Mouse (Mus musculus): ENCODE data around the gene Bcar1. TPM values are rescaled to one million over a fixed set of nuclear protein-coding genes. Genes with fewer than 3 reads are reported as not detected.
A peak's percentile ranks its signal among the peaks of the same experiment; 100 is the strongest.

Bcar1 gene
- polyA plus RNA-seq, 1 experiment from 2014 or later: 39.7 TPM

DNA sequence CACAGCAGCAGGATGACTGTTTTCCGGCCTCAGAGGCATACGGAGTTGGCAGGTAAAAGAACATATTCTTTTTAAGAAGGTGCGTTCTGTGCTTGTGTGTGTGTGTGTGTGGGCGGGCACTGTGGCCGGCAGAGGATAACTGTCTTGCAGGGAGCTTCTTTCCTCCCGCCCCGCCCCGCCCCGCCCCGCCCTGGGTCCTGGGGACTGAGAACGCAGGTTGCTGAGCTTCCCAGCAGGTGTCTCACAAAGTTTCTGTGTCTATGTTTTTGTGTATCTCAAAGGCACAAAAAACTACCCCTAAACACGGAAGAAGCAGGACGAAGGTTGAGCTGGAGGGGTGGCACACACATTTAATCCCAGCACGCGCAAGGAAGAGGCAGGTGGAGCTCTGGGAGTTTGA is 25.7 kb upstream of the Bcar1 start:
- no peaks in the 10 kb centered on the region for H3K27me3 ChIP-seq (replicated peaks)
- H3K4me2 ChIP-seq: no peak overlapping the region
- H3K4me1 ChIP-seq: peaks cover 7% of the 10 kb centered on the region; the same call in 1 of the 2 replicates
- whole genome bisulfite sequencing: 68% methylated on average over 15 of the region's 15 CpGs
- no peak overlapping the region for H3K9ac ChIP-seq
- H3K4me3 ChIP-seq (replicated peaks): no peak overlapping the region
- no peak for ATAC-seq (ENCODE audit: insufficient read depth, low FRiP score, low read depth)
- peaks cover 6% of the 10 kb centered on the region for H3K36me3 ChIP-seq
- H3K27ac ChIP-seq: peak overlapping the region; percentile 26; the same call in 1 of the 2 replicates
- H3K9me3 ChIP-seq: no peaks in the 10 kb centered on the region

DNA sequence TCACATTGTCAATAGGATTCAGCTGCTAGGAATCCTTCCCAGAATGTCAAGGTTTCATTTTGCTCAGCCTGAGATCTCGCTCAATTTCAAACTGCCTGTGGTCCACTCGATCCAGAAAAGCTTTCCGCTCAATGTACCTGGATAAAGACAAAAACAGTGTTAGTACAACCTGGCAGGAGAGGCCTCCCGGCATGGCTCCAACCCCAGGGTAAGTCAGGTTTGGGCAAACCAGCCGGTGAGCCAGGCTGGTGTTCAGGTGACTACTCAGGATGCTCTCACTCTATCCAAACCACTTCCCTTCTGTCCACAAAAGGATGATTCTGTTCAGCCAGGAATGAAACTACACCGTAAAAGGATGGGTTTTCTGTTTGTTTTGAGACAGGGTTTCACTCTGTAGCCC is 25.0 kb upstream of the Bcar1 start:
- Histone ChIP-seq H3K36me3 (peaks cover 6% of the 10 kb centered on the region), H3K9ac (no peak overlapping the region), H3K27ac (no peak overlapping the region), H3K4me1 (peaks cover 7% of the 10 kb centered on the region; the same call in 1 of the 2 replicates), H3K4me3 (replicated peaks) (no peak overlapping the region), H3K9me3 (no peaks in the 10 kb centered on the region), H3K27me3 (replicated peaks) (no peaks in the 10 kb centered on the region), H3K4me2 (no peak overlapping the region)
- ATAC-seq (ENCODE audit: insufficient read depth, low FRiP score, low read depth): no peak
- WGBS: 85% methylated on average over 6 of the region's 6 CpGs

DNA sequence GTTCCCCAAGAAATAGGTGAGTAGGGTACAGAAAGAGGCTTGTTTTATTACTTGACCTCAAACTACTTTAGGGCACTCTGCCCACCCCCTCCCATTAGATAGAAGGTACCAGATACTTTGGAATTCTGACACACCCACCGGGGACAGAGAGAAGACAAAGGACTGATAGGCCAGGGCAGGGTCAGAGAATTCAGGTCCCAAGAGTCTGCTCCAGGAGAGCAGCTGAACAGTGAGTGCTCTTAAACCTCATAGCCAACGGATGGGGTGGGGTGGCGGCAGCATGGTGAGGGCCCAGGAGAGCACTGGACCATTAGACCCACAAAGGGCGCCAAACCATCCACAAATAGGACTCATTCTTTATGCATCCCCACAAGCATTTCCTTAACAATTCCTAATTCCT is 22.0 kb upstream of the Bcar1 start:
- H3K4me2 ChIP-seq: no peak overlapping the region
- H3K4me1 ChIP-seq: peaks cover 7% of the 10 kb centered on the region; the same call in 1 of the 2 replicates
- no peaks in the 10 kb centered on the region for H3K9me3 ChIP-seq
- H3K36me3 ChIP-seq: peaks cover 6% of the 10 kb centered on the region
- H3K9ac ChIP-seq: no peak overlapping the region
- 80% methylated on average over 4 of the region's 4 CpGs for WGBS
- ATAC-seq (ENCODE audit: insufficient read depth, low FRiP score, low read depth): no peak
- H3K27ac ChIP-seq: no peak overlapping the region
- no peak overlapping the region for H3K4me3 ChIP-seq (replicated peaks)
- H3K27me3 ChIP-seq (replicated peaks): no peaks in the 10 kb centered on the region

- 90% methylated on average over 9 of the region's 9 CpGs for WGBS
- Histone ChIP-seq H3K27ac (no peak overlapping the region), H3K4me2 (no peak overlapping the region), H3K9me3 (no peaks in the 10 kb centered on the region), H3K4me1 (peaks cover 7% of the 10 kb centered on the region; the same call in 1 of the 2 replicates), H3K27me3 (replicated peaks) (no peaks in the 10 kb centered on the region), H3K36me3 (peaks cover 6% of the 10 kb centered on the region), H3K9ac (no peak overlapping the region), H3K4me3 (replicated peaks) (no peak overlapping the region)
- ATAC-seq (ENCODE audit: insufficient read depth, low FRiP score, low read depth): no peak
These were observed 21.5 kb upstream of the Bcar1 start for GRCm38 (mm10) chr8:111765096-111765495.

- H3K27me3 ChIP-seq (replicated peaks): no peaks in the 10 kb centered on the region
- peaks cover 3% of the 10 kb centered on the region; the same call in 1 of the 2 replicates for H3K36me3 ChIP-seq
- H3K27ac ChIP-seq: no peak overlapping the region
- H3K4me3 ChIP-seq (replicated peaks): no peak overlapping the region
- 79% methylated on average over 13 of the region's 13 CpGs for WGBS
- no peak overlapping the region for H3K4me2 ChIP-seq
- no peaks in the 10 kb centered on the region for H3K4me1 ChIP-seq
- ATAC-seq (ENCODE audit: insufficient read depth, low FRiP score, low read depth): no peak
- no peaks in the 10 kb centered on the region for H3K9me3 ChIP-seq
- no peak overlapping the region for H3K9ac ChIP-seq
These were observed 17.1 kb upstream of the Bcar1 start for GRCm38 (mm10) chr8:111760708-111761107.

GRCm38 (mm10) chr8:111758817-111759216 is 15.2 kb upstream of the Bcar1 start:
- Histone ChIP-seq H3K9ac (no peak overlapping the region), H3K4me1 (peaks cover 5% of the 10 kb centered on the region; the same call in 1 of the 2 replicates), H3K9me3 (no peaks in the 10 kb centered on the region), H3K27me3 (replicated peaks) (no peaks in the 10 kb centered on the region), H3K4me3 (replicated peaks) (no peak overlapping the region), H3K27ac (no peak overlapping the region), H3K36me3 (no peaks in the 10 kb centered on the region), H3K4me2 (no peak overlapping the region)
- ATAC-seq (ENCODE audit: insufficient read depth, low FRiP score, low read depth): no peak
- 84% methylated on average over 5 of the region's 5 CpGs for WGBS

DNA sequence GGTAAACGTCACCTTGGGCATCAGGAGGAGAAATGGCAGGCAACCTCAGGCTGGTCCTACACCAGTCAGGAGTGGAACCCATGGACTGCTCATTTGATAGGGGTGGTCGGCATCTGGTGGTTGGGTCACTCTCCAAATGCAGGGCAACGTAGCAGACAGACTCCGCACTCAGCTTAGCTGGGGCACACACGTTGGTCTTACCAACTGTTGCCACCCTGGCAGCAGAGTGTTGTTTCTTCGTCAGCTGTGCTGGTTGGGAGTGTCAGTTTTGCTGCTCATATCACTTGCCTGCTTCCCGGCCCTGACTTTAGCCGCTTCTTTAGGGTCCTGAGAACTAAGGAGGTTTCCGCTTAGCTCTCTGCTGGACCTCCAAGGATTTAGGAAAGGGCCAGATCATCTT is 14.0 kb upstream of the Bcar1 start:
- Histone ChIP-seq H3K9ac (no peak overlapping the region), H3K36me3 (no peaks in the 10 kb centered on the region), H3K9me3 (no peaks in the 10 kb centered on the region), H3K4me2 (no peak overlapping the region), H3K27me3 (replicated peaks) (no peaks in the 10 kb centered on the region), H3K4me1 (peaks cover 5% of the 10 kb centered on the region; the same call in 1 of the 2 replicates), H3K4me3 (replicated peaks) (no peak overlapping the region), H3K27ac (no peak overlapping the region)
- no peak for ATAC-seq (ENCODE audit: insufficient read depth, low FRiP score, low read depth)
- 89% methylated on average over 9 of the region's 9 CpGs for WGBS

GRCm38 (mm10) chr8:111754736-111755135 is 11.1 kb upstream of the Bcar1 start:
- Histone ChIP-seq H3K4me3 (replicated peaks) (no peak overlapping the region), H3K9ac (no peak overlapping the region), H3K4me2 (no peak overlapping the region), H3K27me3 (replicated peaks) (no peaks in the 10 kb centered on the region), H3K9me3 (no peaks in the 10 kb centered on the region), H3K27ac (no peak overlapping the region), H3K4me1 (peaks cover 5% of the 10 kb centered on the region; the same call in 1 of the 2 replicates), H3K36me3 (no peaks in the 10 kb centered on the region)
- ATAC-seq (ENCODE audit: insufficient read depth, low FRiP score, low read depth): no peak
- WGBS: 81% methylated on average over 6 of the region's 6 CpGs

DNA sequence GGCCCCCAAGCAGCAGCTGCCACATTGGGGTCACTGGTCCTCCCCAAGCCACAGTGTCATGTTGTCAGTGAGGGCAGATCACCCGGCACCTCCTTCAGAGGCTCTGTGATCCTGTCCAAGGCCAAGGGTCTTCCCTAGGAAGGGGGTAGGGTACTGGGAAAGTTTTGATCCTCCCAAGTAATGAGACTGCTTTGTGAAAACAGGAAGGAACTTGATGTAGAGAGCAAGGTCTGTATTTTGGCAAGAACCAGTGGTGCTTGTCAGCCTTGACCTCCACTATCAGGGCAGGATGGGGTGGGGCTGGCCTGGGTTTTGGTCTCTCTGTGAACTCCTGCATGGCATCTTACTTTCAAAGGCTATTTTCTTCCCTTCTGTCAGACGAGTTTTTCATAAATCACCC is 10.5 kb upstream of the Bcar1 start:
- no peaks in the 10 kb centered on the region for H3K36me3 ChIP-seq
- WGBS: 41% methylated on average over 2 of the region's 2 CpGs
- H3K9ac ChIP-seq: no peak overlapping the region
- ATAC-seq (ENCODE audit: insufficient read depth, low FRiP score, low read depth): no peak
- H3K4me2 ChIP-seq: no peak overlapping the region
- H3K27me3 ChIP-seq (replicated peaks): no peaks in the 10 kb centered on the region
- no peak overlapping the region for H3K27ac ChIP-seq
- H3K4me1 ChIP-seq: peaks cover 5% of the 10 kb centered on the region; the same call in 1 of the 2 replicates
- H3K9me3 ChIP-seq: no peaks in the 10 kb centered on the region
- no peak overlapping the region for H3K4me3 ChIP-seq (replicated peaks)

- ATAC-seq (ENCODE audit: insufficient read depth, low FRiP score, low read depth): no peak
- Histone ChIP-seq H3K4me2 (no peak overlapping the region), H3K4me1 (peaks cover 29% of the 10 kb centered on the region), H3K27ac (no peak overlapping the region), H3K27me3 (replicated peaks) (no peaks in the 10 kb centered on the region), H3K9me3 (no peaks in the 10 kb centered on the region), H3K9ac (no peak overlapping the region), H3K36me3 (no peaks in the 10 kb centered on the region), H3K4me3 (replicated peaks) (no peak overlapping the region)
- 49% methylated on average over 6 of the region's 6 CpGs for WGBS
These were observed 5.2 kb upstream of the Bcar1 start for GRCm38 (mm10) chr8:111748766-111749165.

DNA sequence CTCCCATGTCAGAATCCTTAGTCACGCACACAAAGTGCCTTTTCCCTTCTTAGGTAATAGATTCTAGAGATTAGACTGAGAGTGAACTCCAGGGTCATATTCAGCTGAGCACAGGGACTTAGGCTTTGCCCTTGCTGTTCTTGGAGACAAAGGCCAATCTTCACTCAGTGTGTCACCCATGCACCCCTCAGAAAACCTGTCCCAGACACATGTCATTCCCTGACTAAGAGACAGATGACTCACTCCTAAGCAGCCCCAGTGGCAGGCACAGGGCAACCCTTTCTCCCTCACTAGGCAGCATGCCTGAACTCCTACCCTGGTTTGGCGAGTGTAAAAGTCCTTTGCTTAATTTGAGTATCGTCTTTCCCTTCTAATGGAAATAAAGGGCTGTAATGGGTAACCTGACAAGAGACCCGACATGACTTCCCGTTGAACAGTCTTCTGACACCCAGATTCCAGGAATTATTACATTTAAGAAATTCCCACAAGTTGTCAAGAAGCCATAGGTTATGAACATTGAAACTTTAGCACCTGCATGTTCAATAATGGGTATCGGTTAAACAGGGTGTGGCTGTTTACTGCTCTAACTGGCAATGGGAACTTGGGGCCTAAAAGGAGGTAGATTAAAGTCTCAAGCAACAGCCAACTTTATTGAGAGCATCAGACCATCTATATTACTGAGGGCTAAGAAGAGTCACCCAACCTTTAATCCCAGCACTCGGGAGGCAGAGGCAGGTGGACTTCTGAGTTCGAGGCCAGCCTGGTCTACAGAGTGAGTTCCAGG is 4.4 kb upstream of the Bcar1 start:
- Histone ChIP-seq H3K27me3 (replicated peaks) (no peaks in the 10 kb centered on the region), H3K27ac (peak overlapping the region; percentile 21; the same call in 1 of the 2 replicates), H3K4me3 (replicated peaks) (no peak overlapping the region), H3K4me2 (no peak overlapping the region), H3K9ac (no peak overlapping the region), H3K9me3 (no peaks in the 10 kb centered on the region), H3K4me1 (peaks cover 29% of the 10 kb centered on the region), H3K36me3 (no peaks in the 10 kb centered on the region)
- ATAC-seq (ENCODE audit: insufficient read depth, low FRiP score, low read depth): no peak
- 69% methylated on average over 8 of the region's 8 CpGs for WGBS

DNA sequence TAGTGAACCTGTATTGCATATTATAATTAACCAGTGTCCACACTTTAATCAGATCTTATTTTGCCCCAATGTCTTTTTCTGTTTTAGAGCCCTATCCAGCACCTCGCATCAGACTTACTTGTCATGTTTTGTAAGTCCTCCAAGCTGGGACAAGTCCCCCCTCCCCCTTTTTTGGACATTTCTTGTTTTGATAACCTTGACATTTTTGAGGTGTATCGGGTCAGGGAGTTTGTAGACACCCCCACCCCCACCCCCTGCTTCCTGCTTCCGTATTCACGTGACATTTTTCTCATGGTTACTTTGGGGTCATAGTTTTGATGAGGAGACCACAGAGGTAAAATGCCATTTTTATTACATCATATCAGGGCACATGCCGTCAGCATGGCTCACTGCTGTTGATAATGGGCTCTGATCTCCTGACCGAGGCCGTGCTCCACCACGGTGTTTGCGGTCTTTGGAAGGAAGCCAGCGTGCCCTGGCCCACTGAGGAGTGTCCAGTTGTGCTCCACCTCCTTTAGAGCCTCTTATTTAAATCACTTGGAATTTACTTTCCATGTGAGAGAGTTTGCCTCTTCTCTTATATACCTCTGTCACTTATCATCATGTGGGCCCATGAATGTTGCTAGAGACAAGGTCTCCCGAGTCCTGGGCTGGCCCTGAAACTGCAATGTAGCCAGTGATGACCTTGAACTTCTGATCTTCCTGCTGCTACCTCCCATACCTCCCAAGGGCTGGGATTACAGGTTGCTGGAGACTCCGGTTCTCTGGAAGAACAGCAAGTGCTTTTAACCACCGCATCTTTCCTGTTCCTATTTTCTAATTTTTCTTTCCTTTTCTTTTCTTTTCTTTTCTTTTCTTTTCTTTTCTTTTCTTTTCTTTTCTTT is 3.2 kb upstream of the Bcar1 start:
- WGBS: 58% methylated on average over 13 of the region's 13 CpGs
- H3K27me3 ChIP-seq (replicated peaks): no peaks in the 10 kb centered on the region
- H3K4me2 ChIP-seq: no peak overlapping the region
- H3K4me1 ChIP-seq: peaks cover 36% of the 10 kb centered on the region
- H3K36me3 ChIP-seq: no peaks in the 10 kb centered on the region
- H3K27ac ChIP-seq: peak overlapping the region; percentile 93
- no peak overlapping the region for H3K9ac ChIP-seq
- H3K9me3 ChIP-seq: no peaks in the 10 kb centered on the region
- H3K4me3 ChIP-seq (replicated peaks): no peak overlapping the region
- ATAC-seq (ENCODE audit: insufficient read depth, low FRiP score, low read depth): no peak
